Mouse (Mus musculus): Measurements from ENCODE around the gene A930017K11Rik.

The A930017K11Rik gene

GRCm38 (mm10) chr17:25959630-25960467 lies 7.5 kb upstream of the A930017K11Rik start:
- no peak for DNase-seq (ENCODE audit: extremely low spot score, low spot score)

DNA sequence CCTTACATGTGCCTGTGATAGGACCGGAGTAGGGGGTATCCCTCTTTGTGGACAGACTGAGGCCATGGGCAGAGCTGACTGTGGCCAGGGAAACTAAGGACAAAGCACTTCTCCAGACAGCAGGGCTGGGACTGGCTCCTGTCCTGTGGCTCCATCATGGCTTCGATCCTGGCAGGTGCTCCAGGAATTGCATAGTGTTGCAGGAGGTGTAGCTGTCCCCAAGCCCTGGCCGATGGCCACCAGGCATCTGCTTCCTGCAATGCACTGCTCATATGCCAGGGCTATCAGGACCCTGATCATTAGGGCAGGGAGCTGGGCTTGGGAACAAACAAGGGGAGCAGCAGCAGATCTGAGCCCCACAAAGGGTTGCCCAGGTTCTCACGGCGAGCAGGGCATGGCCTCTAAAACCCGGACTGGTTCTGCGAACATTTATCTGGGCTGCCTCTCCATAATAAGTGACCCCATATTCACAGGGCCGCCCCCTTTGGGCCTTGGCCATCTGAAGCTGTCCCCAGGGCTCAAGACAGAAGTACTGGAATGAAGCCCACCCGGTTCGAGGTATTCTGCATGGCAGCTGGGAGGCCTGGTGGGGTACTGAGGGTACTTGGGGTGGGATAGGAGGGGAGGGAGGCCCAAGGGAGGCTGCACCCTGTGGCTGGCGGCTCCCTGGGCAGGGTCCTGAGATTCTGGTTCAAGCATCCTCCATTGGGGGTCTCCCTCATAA lies 6.6 kb upstream of the A930017K11Rik start:
- no peak for DNase-seq (ENCODE audit: extremely low spot score, low spot score)

DNA sequence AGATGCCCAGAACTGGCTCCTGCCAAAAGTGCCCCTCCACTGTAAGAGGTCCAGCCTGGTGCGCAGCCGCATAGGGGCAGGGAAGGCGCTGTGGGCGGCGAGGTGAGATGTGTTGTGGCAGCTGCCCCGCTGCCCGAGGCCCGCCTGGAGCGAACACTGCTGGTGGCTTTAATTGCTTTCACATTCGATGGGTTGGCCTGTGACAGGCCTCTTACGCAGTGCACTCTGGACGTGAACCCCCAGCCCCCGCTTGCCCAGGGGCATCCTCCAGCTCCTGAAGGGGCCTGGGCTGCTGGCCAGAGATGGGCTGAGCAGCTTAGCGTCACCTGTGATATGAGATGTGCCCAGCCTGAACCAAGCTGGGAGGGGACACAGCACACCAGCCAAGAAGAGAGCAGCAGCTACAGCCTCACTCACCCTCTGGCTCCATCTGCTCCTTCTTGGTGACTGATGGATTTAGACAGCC lies 5.3 kb upstream of the A930017K11Rik start:
- no peak for DNase-seq (ENCODE audit: extremely low spot score, low spot score)

DNA sequence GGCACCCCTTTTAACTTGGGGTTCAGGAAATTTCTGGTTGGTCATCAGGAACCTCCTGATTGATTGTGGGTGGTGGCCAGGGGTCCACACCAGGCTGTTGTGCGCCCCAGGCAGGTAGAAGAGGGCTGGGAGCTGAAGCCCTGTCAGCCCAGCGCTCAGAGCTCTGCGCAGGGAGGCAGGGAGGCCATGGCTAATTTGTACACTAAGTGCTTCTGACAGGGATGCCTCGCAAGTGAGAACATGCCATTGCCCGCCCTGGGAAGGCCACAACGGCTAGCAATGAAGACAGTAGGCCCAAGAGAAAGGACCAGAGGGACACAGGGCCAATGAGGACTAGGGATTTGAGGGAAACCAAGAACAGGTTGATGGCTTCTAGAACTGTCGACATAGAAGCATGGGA lies 4.3 kb upstream of the A930017K11Rik start:
- no peak for DNase-seq (ENCODE audit: extremely low spot score, low spot score)

- DNase-seq (ENCODE audit: extremely low spot score, low spot score): no peak
Measured at GRCm38 (mm10) chr17:25956201-25956600, 3.8 kb upstream of the A930017K11Rik start.

DNA sequence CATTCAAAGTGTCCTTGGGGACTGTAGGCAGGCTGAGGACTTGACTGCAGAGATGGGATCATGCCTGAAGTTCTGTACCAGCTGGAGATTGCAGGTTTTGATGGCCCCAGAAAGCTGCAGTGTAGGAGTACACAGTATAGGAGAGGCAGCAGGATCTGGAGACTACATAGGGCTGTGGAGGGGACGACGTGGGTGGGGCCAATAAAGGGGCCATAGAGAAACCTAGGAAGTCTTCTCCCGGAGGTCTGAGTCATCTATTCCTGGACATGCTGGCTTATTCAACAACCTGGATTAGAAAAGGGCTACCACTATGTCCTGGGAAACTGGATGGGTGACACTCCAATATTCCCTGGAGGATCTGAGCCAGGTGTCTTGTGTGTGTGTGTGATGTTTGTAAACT lies 3.4 kb upstream of the A930017K11Rik start:
- DNase-seq (ENCODE audit: extremely low spot score, low spot score): no peak

- no peak for DNase-seq (ENCODE audit: extremely low spot score, low spot score)
Measured at GRCm38 (mm10) chr17:25954671-25955070, 2.3 kb upstream of the A930017K11Rik start.

DNA sequence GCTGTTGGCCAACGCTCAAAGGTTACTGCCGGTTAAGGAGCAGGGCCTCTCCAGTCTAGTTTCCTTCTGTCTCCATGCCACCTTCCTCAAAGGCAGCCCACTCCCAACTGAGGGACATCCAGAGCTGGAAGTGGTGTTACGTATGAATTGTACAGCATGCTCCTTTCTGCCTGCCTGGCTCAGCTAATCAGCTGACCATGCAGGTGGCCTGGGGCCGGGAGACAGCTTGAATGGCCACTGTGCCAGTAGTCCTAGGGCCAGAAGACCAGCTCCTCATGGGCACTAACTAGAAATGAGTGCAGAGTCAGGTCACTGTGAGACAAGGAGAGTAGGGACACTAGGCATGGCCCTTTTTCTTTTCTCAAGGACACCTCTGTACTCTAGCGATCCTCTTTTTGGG lies 796 bp upstream of the A930017K11Rik start:
- no peak for DNase-seq (ENCODE audit: extremely low spot score, low spot score)

DNA sequence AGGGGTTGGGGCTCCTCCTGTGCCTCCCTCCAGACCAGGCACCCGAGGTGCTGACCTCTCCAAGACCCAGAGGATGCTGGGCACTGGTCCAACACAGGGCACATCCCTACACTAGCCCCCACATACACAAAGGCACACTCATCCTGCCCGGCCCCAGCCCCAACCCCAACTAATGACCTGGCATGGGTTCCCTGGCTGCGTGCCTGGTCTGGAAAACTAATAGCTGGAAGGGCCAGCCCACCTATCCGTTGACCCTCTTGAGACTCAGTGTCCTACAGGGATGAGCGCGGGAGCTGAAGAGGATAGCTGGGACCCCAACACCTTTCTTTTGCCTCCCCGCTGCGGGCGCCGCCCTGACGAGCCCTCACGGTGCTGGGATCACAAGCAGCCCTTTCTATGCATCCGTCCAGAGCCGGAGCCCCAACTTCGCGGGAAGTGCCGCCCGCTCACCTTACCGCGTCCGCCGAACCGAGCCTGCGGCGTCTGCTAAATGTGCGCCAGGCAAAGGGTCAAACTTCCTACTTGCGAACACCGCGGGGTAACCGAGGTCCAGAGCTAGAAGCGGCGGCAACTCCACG lies 1.1 kb downstream of the A930017K11Rik start:
- no peak for DNase-seq (ENCODE audit: extremely low spot score, low spot score)

DNA sequence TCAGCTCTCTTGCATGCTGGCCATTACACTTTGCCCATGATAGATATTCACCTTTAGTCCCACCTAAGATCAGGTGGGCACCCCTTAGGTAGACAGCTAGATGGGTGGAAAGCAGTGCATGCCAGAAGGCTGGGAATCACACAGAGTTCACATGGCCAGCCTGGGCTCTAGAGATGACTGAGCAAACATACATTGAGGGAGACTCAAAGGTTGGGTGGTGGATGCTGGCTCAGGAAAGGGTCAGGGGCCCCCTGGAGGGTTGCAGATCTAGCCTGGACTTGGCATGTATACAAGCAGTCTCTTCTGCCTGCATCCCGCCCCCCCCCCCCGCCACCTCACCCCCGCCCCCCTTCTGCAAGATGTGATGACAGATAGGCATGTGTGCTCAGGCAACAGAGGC lies 1.7 kb downstream of the A930017K11Rik start:
- DNase-seq (ENCODE audit: extremely low spot score, low spot score): no peak

GRCm38 (mm10) chr17:25949981-25950380 lies 2.4 kb downstream of the A930017K11Rik start:
- DNase-seq (ENCODE audit: extremely low spot score, low spot score): no peak

DNA sequence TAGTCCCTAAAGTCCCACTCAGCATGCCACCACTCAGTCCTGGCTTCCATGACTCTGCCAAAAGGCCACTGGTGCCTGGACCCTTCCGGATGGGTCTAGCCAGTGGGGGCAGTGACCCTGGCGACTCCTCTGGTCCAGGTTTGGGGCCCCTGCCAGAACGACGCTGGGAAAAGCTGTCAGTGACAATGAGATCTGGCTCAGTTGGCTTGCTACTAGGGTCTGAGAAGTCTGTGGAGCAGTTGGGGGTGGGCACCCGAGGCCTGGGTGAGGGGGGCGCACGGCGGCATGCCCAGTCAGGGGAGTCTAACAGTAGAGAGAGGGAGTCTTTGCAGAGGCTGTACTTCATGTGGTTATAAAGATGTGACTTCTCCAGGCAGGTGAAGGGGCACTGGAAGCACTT lies 4.3 kb downstream of the A930017K11Rik start:
- DNase-seq (ENCODE audit: extremely low spot score, low spot score): no peak

DNA sequence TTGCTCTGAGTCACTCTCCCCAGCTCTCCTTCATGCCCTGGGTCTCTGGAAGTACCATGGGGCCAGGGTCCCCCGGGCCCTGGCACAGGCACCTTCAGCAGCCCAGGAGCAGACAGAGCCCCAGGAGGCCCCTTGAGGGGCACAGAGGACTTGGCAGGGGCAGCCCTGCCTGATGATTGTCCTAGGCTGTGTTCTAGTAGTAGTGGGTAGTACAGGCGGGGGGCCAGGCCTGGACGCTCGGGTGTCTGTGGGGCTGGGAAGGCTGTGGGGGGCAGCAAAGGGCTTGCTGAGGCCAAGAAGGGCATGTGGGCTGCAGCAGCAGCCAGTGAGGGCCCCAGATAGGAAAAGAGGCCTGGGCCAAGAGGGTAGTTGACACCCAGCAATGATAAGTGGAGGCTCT lies 4.8 kb downstream of the A930017K11Rik start:
- DNase-seq (ENCODE audit: extremely low spot score, low spot score): no peak

DNA sequence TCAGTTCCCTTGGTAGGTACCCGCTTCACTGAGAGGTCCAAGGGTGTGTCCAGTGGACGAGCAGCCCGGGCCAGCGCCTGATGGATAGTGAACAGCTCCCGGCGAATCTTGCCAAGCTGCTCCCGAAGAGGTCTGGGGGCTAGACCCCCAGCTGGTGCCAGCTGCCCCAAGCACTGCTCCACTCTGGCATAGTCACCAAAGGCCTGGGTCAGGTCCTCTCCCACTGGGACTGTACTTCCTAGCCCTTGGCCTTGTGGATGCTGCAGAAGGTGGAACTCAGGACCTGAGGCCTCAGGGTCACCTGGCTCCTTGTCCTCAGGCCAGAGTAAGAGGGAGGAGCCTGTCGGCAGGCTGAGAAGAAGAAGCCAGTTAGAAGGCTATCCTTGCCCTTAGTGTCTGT lies 5.5 kb downstream of the A930017K11Rik start:
- DNase-seq (ENCODE audit: extremely low spot score, low spot score): no peak

GRCm38 (mm10) chr17:25946349-25946748 lies 6.0 kb downstream of the A930017K11Rik start:
- DNase-seq (ENCODE audit: extremely low spot score, low spot score): no peak

- no peak for DNase-seq (ENCODE audit: extremely low spot score, low spot score)
Measured at GRCm38 (mm10) chr17:25945517-25946155, 6.7 kb downstream of the A930017K11Rik start.

- DNase-seq (ENCODE audit: extremely low spot score, low spot score): no peak
Measured at GRCm38 (mm10) chr17:25944366-25945163, 7.8 kb downstream of the A930017K11Rik start, which contains the start of the genes Pigq and Nhlrc4. Pigq (minus strand) TSS chr17:25944936. Nhlrc4 (minus strand) TSS chr17:25944961.

DNA sequence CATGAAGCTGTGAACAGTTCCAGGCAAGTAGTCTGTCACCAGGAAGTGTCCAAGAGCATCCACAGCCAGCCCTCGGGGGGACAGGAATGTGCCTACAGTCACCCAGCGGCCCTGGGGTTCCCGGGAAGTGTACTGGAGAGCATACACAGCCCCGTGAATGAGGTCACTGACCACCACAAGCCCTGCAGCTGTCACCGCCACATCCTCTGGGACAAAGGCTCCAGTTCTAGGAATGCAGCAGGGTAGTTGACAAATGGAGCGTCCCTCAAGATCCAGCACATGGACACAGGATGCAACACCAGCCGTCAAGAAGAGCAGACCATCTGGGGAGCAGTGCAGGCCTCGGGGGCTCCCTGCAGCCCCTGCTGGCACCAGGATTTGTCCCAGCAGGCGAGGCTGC lies 8.6 kb downstream of the A930017K11Rik start:
- no peak for DNase-seq (ENCODE audit: extremely low spot score, low spot score)

DNA sequence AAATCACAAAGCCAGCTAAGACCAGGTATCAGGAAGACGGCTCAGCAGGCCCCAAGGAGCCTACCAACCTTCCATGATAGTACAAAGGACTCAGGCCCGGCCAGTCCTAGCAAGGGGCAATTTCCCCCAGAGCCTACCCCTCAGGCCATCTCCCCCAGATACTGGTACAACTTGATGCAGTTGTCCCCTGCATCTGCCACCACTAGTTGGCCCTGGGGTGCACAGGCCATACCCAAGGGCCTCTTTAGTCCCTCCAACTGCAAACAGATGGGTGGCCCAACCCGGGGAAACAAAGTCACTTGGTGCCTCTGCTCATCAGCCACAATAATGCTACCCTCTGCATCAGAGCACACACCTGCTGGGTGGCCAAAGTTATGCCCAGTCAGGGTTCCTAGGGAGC lies 9.1 kb downstream of the A930017K11Rik start:
- DNase-seq (ENCODE audit: extremely low spot score, low spot score): no peak

- DNase-seq (ENCODE audit: extremely low spot score, low spot score): no peak
Measured at GRCm38 (mm10) chr17:25942597-25943151, 9.7 kb downstream of the A930017K11Rik start.
